Mouse (Mus musculus) brain, adult 2 months (tissue): Measurements from ENCODE around the gene Rph3a.
"Not testable (repeated sequence)": the region's sequence is repeated elsewhere in the genome, so short reads cannot be mapped to it uniquely, and the experiment has no call there.

Experiments
- DNase-seq: peaks from one replicate; pipeline ENCODE4 v3.0.0; 2011; ENCODE audit warnings: low read depth, low spot score

The Rph3a gene

GRCm38 (mm10) chr5:120974522-120974921, 35.4 kb downstream of the Rph3a start:
- DNase-seq = no peak

GRCm38 (mm10) chr5:120972278-120972677, 37.6 kb downstream of the Rph3a start:
- peak; percentile 94 for DNase-seq

- DNase-seq = no peak
These were observed 38.6 kb downstream of the Rph3a start for GRCm38 (mm10) chr5:120971326-120971725.

DNA sequence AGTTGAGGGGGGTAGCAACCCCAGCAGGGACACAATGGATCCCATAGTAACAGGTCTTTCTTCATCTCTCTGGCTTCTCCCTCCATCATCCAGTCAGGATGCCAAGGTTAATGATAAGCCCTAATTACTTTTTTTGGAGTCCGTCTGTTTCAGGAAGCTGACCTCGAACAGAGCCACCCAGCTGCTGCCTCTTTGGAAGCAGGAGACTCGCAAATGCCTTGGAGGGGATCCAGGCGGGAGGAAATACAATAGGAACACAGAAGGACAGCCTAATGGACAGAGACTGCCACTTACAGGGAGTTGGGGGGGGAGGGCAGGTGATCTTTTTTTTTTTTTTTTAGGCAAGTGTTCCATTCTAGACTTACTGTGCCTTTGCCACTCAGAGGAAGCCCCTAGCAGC, 40.2 kb downstream of the Rph3a start:
- peak; percentile 96 for DNase-seq

- no peak for DNase-seq
These were observed 41.1 kb downstream of the Rph3a start for GRCm38 (mm10) chr5:120968799-120969198.

GRCm38 (mm10) chr5:120968134-120968532, 41.8 kb downstream of the Rph3a start:
- peak; percentile 35 for DNase-seq

DNA sequence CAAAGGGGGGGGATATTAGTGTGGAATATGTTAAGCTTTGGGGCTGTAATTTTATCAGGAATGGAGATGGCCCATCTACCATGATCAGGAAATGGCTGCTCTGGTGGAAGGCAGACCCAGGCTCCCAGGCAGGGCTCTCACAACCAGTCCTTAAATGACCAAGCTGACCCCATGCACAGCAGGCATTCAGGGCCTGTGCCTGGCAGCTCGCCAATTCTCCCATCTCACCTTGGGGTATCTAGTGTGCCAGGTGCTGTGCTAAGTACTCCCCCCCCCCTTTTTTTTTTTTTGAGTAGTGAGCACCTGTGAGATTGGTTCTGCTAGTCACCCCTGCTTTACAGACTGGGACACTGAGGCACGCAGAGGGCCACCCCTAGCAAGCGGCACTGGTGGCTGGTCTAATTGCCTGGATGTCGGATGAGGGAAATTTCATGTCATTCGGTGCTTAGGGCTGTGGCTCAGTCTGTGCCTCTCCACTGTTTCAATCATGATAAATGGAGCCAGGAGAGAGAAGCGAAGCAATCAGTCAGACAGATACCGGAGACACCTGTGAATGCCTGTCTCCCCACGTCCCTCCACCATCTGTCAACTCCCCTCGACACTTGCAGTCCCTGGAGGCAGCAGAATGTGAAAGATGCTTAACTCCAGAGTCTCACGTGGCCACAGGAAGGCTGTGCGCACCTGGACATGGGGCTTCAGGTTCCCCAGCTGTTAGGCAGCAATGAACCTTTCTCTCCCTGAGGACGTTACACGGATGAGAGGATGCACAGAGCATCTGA, 42.3 kb downstream of the Rph3a start:
- peak; percentile 53 for DNase-seq

- no peak for DNase-seq
These were observed 43.0 kb downstream of the Rph3a start for GRCm38 (mm10) chr5:120966894-120967293.

DNA sequence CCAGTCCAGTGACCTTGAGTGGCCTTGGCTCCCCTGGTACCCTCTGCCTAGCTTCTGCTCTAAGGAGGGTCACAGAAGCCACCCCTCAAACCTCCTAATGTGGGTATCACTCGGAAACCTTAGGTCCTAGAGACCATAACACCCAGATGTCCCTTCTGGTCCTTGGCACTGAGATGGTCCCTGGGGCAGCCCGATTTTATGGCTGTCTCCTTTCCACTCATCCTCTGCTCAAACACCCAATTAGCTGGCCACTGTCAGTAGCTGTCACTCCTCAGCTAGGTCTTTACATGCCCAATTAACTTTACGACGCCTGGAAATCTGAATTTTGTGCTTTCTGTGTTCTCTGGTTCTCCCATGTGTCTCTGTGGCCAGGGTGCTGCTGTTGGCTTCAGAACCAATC, 43.7 kb downstream of the Rph3a start:
- DNase-seq = no peak

GRCm38 (mm10) chr5:120961004-120961403, 48.9 kb downstream of the Rph3a start:
- no peak for DNase-seq

DNA sequence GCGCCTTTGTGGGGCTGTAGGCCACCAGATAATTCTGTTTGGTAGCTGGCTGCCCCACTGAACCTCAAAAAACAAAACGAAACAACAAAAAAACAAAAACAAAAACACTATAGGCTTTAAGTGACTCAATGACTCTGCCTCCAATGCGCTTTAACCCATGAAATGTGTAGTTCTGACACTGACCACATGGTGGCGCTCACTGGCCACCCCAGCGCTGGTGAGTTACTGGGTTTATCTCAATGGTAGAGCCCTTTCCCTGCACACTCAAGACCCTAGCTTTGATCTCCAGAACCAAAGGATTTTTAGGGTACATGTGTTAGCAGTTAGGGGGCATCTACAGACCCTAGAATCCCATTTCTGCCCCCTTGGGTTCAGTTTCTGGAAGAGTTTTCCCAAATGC, 55.9 kb downstream of the Rph3a start:
- peak; percentile 72 for DNase-seq

DNA sequence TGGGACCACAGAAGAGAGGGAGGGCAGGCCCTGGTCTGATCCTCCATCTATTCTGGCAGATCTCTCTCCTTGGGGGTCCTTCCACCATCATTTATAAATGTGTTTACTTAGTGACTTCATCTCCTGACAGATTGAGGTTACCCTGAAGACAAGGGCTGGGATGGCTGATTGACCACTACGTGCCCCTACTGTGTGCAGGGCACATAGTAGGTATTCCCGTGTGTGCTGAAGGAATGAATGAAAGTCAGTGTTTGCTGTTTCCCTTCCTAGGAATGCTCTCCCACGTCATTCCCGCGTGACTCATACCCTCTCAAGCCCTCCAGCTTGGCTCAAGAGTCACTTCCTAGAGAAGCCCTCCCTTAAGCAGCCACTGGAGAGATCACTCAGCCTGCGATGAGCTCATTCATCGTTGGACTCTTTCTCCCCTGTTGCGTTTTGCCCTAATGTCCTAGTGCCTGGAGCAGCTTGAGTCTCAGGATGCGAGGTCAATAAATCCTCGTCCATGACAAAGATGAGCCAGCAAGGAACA, 57.6 kb downstream of the Rph3a start:
- peak; percentile 53 for DNase-seq

GRCm38 (mm10) chr5:120942076-120942475, 67.8 kb downstream of the Rph3a start:
- DNase-seq = peak; percentile 90

DNA sequence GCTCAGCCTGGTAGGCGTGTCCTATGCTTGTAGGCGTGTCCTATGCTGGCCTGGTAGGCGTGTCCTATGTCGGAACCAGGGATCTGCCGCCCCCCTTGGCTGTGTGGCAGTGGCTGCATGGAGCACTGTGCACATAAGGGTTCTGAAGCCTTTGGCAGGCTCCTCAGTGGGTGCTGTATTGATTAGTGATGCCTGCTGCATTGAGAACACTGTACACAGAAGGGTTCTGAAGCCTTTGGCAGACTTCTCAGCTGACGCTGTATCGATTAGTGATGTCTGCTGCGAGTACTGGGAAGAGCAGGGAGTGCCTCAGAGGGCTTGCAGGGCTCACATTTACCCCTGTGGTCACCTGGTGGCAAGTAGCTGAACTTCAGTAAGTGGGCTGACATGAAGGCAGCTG, 71.3 kb downstream of the Rph3a start:
- peak; percentile 24 for DNase-seq

DNA sequence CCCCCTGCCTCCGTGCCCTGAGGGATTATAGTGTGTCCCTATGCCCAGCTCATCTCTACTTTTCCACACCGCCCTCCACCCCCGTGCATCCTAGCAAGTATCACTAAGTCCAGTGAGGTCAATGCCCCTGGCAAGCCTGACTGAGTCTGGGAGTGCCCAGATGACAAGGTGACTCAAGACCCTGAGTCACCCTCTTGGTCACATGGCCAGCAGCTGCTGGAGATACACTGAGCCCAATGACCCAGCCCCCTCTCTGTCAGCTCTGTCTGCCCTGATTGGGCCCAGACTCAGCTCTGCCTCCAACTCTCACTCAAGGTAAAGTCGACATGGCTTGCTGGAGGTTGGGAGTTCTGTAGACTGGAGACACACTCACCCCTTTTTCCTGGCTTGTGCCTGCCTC, 72.1 kb downstream of the Rph3a start:
- DNase-seq = no peak

- no peak for DNase-seq
These were observed 75.9 kb downstream of the Rph3a start for GRCm38 (mm10) chr5:120933966-120934365.

- no peak for DNase-seq
These were observed 82.9 kb downstream of the Rph3a start for GRCm38 (mm10) chr5:120927036-120927435.

DNA sequence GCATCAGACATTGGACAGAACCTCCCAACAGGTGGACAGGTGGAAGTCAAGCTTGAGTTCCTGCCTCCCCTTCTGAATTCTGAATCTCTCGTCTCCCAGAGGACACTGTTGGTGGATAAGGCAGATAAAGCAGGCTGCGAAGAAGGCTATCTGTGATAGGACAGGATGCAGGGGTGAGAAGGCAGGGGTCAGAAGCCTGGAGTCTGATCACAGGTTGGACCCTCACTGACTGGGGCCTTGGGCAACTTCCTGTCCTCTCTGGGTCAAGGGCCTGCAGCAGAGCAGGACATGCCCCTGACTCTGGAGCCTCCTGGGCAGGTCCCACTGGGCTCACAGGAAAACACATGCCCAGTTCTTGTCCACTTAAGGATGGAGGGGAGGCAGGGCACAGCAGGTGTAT, 83.6 kb downstream of the Rph3a start:
- DNase-seq = not testable (repeated sequence)

DNA sequence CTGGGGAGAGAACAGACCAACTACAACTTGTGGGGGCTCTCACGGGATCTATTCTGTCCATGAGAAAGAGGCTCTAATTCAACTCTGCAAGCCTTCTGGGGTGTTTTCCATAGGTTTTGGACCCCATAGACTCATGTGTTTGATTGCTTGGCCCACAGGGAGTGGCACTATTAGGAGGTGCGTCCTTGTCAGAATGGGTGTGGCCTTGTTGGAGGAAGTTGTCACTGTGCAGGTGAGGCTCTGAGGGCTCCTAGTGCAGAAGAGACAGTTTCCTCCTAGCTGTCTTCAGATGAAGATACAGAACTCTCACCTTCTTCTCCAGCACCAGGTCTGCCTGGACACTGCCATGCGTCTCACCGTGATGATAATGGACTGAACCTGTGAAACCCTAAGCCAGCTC, 85.4 kb downstream of the Rph3a start:
- not testable (repeated sequence) for DNase-seq

- DNase-seq = no peak
These were observed 85.9 kb downstream of the Rph3a start for GRCm38 (mm10) chr5:120923969-120924368.

GRCm38 (mm10) chr5:120920296-120920695, 89.6 kb downstream of the Rph3a start:
- no peak for DNase-seq

DNA sequence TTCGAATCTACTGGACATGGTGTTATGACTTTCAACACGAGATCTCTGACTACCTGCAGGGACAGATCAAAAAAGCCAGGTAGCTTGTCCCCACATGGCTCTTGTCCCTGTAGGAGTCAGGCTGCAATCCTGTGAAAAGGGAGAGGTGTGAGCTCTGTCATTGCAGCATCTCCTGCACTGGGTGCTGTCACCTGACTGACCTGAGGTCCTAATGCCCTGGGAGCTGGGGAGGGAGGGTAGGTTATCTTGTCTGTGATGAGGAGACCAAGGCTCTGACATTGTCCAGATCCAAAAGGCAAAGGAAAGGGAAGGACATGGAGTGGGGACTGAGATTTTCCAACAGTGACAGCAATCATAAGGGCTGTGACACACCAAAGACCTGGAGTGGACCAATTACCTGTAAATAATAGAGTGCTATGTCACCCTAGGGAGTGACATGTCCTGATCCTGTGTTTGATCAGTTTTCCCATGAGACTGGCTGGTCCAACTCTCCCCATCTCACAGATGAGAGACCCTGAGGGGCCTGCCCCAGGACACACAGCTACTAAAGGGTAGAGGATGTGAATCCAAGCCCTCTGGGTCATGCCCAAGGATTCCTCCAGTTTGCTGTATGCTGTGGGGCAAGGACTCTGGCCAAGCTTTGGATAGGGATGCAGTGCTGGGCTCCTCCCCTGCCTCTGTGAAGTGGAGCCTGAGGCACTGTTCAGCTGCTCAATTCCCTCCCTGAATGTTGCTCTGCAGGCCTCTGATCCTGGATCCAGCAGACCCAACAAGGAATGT, 90.5 kb downstream of the Rph3a start:
- DNase-seq = not testable (repeated sequence)

GRCm38 (mm10) chr5:120914204-120914603, 95.7 kb downstream of the Rph3a start, which contains the start of gene Oas1d:
TSS of gene Oas1d (plus strand) at chr5:120914536.
- not testable (repeated sequence) for DNase-seq
